19 mouse cellular contexts compared by ENCODE assay signal in the genomic region with DNA sequence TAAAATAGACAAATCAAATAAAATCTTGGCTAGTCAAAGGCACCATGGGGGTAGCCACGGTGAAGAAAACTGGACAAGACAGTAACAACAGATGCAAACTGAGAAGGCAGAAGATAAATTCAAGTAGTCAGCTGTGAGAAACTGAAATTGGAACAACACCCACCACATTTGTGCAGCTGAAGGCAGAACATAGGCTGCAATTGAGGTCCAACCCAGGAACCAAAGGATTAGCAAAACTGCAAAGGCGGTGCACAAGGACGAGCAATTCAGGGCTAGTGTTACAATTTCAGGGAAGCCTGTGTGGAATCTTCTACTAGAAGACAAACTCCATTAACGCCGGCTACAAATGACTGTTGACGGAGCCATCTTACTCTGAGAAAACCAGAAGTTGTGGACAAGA.
DNase-seq lines count a peak whose midpoint lies in the region; ATAC-seq and TF ChIP-seq lines count a peak whose summit lies in the region.
"Had no signal": no experiment of that assay in that cellular context is flagged by ENCODE, and none has a peak within 500 bp of the region (broad histone marks: within the 10 kb centered on the region; RNA-seq: fewer than 3 reads in every experiment).

No protein-coding gene starts in this region.

- DNase-seq in frontal cortex, postnatal 25 days (ENCODE audit: low spot score in 2 of 2) = no peak
- peak; percentile 11 for DNase-seq in layer of hippocampus, adult 9-11 months
- DNase-seq in layer of hippocampus, postnatal 25 days (ENCODE audit: extremely low spot score in 1 of 2, low spot score in 1 of 2) = no peak
- DNase-seq in heart, adult 2 months = no peak
- DNase-seq in adrenal gland, adult 18-20 months (ENCODE audit: low spot score in 2 of 2) = no peak
- DNase-seq: adrenal gland, postnatal 25 days; cerebellum, postnatal 10 days; heart, postnatal 14 days; kidney, adult 9 months; kidney, postnatal 4 days; liver; lung, adult 2 months; lung, postnatal 4 days had no signal

- no peak for TF ChIP-seq CTCF in heart, adult 2 months (IDR thresholded peaks at IDR 0.05)

- peak overlapping the region; percentile 8; the same call in 1 of the 2 replicates for H3K4me3 ChIP-seq in embryonic facial prominence, embryonic 15.5 days (replicated peaks)
- no peak overlapping the region for H3K4me3 ChIP-seq in myocyte
- no peak overlapping the region for H3K4me3 ChIP-seq in heart, adult 2 months
- H3K4me3 ChIP-seq: forebrain, embryonic 10.5 days; midbrain, embryonic 12.5 days; neural tube, embryonic 12.5 days had no signal

- intact Hi-C loops in heart, adult 2 months (cut with DNase I) = no loop called here

- H3K9ac ChIP-seq in embryonic facial prominence, embryonic 15.5 days = no peak overlapping the region
- H3K9ac ChIP-seq in heart, adult 2 months (ENCODE audit: low read depth, low read length) = no peak overlapping the region
- H3K9ac ChIP-seq: midbrain, embryonic 12.5 days; neural tube, embryonic 12.5 days had no signal

- H3K27ac ChIP-seq in embryonic facial prominence, embryonic 15.5 days (replicated peaks) = peak overlapping the region; percentile 87
- H3K27ac ChIP-seq in heart, adult 2 months = no peak overlapping the region
- H3K27ac ChIP-seq: forebrain, embryonic 10.5 days; midbrain, embryonic 12.5 days; neural tube, embryonic 12.5 days had no signal

- H3K36me3 ChIP-seq in embryonic facial prominence, embryonic 15.5 days = no peaks in the 10 kb centered on the region
- no peaks in the 10 kb centered on the region for H3K36me3 ChIP-seq in myocyte (ENCODE audit: control insufficient read depth, insufficient read depth)
- no peaks in the 10 kb centered on the region for H3K36me3 ChIP-seq in heart, adult 2 months (ENCODE audit: control insufficient read depth, insufficient read depth, low read length)
- H3K36me3 ChIP-seq: forebrain, embryonic 10.5 days; midbrain, embryonic 12.5 days; neural tube, embryonic 12.5 days had no signal

- H3K4me2 ChIP-seq in embryonic facial prominence, embryonic 15.5 days (replicated peaks) = peak overlapping the region; percentile 29
- H3K4me2 ChIP-seq in myocyte (ENCODE audit: low read depth) = peak overlapping the region; percentile 45
- H3K4me2 ChIP-seq: midbrain, embryonic 12.5 days; neural tube, embryonic 12.5 days had no signal

- no peak for TF ChIP-seq EP300 in heart, adult 2 months (IDR thresholded peaks at IDR 0.05; ENCODE audit: insufficient read depth, low read depth, low read length)

- no peak for TF ChIP-seq POLR2A in myocyte (IDR thresholded peaks at IDR 0.05; ENCODE audit: insufficient read length, low read depth)
- no peak for TF ChIP-seq POLR2A in heart, adult 2 months (IDR thresholded peaks at IDR 0.05; ENCODE audit: insufficient read depth, low read depth, low read length)

- H3K79me2 ChIP-seq in myocyte (ENCODE audit: control insufficient read depth, insufficient read depth) = no peaks in the 10 kb centered on the region
- H3K79me2 ChIP-seq in heart, adult 2 months (replicated peaks; ENCODE audit: control insufficient read depth, insufficient read depth, low read length) = no peaks in the 10 kb centered on the region

- H3K9me3 ChIP-seq in embryonic facial prominence, embryonic 15.5 days (replicated peaks) = no peaks in the 10 kb centered on the region
- H3K9me3 ChIP-seq: forebrain, embryonic 10.5 days; midbrain, embryonic 12.5 days; neural tube, embryonic 12.5 days had no signal

- H3K4me1 ChIP-seq in embryonic facial prominence, embryonic 15.5 days = peaks cover 29% of the 10 kb centered on the region
- no peaks in the 10 kb centered on the region for H3K4me1 ChIP-seq in heart, adult 2 months (ENCODE audit: control insufficient read depth, insufficient read depth, low read length)
- H3K4me1 ChIP-seq: midbrain, embryonic 12.5 days had no signal

- H3K27me3 ChIP-seq in embryonic facial prominence, embryonic 15.5 days = no peaks in the 10 kb centered on the region
- no peaks in the 10 kb centered on the region for H3K27me3 ChIP-seq in myocyte (ENCODE audit: control insufficient read depth, insufficient read depth, insufficient read length)
- H3K27me3 ChIP-seq in heart, adult 2 months (ENCODE audit: control insufficient read depth, insufficient read depth, low read length) = no peaks in the 10 kb centered on the region
- H3K27me3 ChIP-seq: midbrain, embryonic 12.5 days; neural tube, embryonic 12.5 days had no signal

- WGBS in embryonic facial prominence, embryonic 15.5 days = 38% methylated on average over 6 of the region's 6 CpGs
- WGBS in heart, adult 2 months = 92% methylated on average over 6 of the region's 6 CpGs

- peak; percentile 90 for ATAC-seq in frontal cortex, adult (ENCODE audit: low TSS enrichment)
- ATAC-seq in embryonic facial prominence, embryonic 15.5 days (ENCODE audit: insufficient number of reproducible peaks, low FRiP score, low TSS enrichment, low read depth) = no peak

- no peak overlapping the region for H3ac ChIP-seq in myocyte (ENCODE audit: control insufficient read depth, insufficient read length)

TF ChIP-seq in myocyte, 11 proteins besides CTCF, POLR2A, EP300 and RAD21:
- TF ChIP-seq TCF12 (IDR thresholded peaks at IDR 0.05; ENCODE audit: insufficient read depth, poor library complexity, severe bottlenecking) (peak; percentile 25), MYOG (IDR thresholded peaks at IDR 0.05; ENCODE audit: control insufficient read depth in 1 of 3, insufficient read depth in 1 of 3, insufficient read length in 2 of 3, low read depth in 2 of 3) (peak in 1 of 3 experiments; percentile 29), CEBPB (IDR thresholded peaks at IDR 0.05; ENCODE audit: insufficient read depth, poor library complexity, severe bottlenecking) (no peak), REST (IDR thresholded peaks at IDR 0.05; ENCODE audit: insufficient read depth, insufficient read length) (no peak), POLR2AphosphoS2 (IDR thresholded peaks at IDR 0.05; ENCODE audit: insufficient read length, low read depth) (no peak), MAX (IDR thresholded peaks at IDR 0.05; ENCODE audit: low read depth) (no peak), MYOD1 (IDR thresholded peaks at IDR 0.05; ENCODE audit: control insufficient read depth in 1 of 3, insufficient read length in 2 of 3, low read depth in 2 of 3) (peak in 1 of 3 experiments; percentile 51), SRF (IDR thresholded peaks at IDR 0.05; ENCODE audit: control insufficient read depth, insufficient read length, low read depth) (no peak)
